Mouse (Mus musculus) CH12.LX (cell line): ENCODE data around the gene Fgfr2. TPM values are rescaled to one million over a fixed set of nuclear protein-coding genes. Genes with fewer than 3 reads are reported as not detected.

Experiments
- DNase-seq: peaks from one replicate; pipeline ENCODE4 v3.0.0-alpha.2; 2013; ENCODE audit errors: extremely low read depth
- H3K27ac ChIP-seq: 2 replicates; pipeline ENCODE4 v1.5.1; 2012; ENCODE audit warnings: low read depth, mild to moderate bottlenecking, control low read depth, moderate library complexity; ENCODE audit not compliant: insufficient read depth
- H3K27me3 ChIP-seq: replicated peaks from 2 replicates; pipeline ENCODE3; 2012; ENCODE audit warnings: inconsistent platforms
- H3K36me3 ChIP-seq, 2 experiments: replicated peaks in 1 of 2; 2 replicates each; pipeline versions ENCODE3 to v1.6.1; 2012; ENCODE audit warnings: inconsistent platforms in 1 of 2, low read length in 1 of 2, mild to moderate bottlenecking in 1 of 2, mixed read lengths in 1 of 2, moderate library complexity in 1 of 2; ENCODE audit not compliant: control insufficient read depth in 1 of 2, insufficient read depth in 1 of 2
- H3K4me1 ChIP-seq, 2 experiments: 2 replicates each; pipeline ENCODE4 v1.6.1; 2012; ENCODE audit warnings: inconsistent platforms in 1 of 2, moderate library complexity in 1 of 2; ENCODE audit not compliant: insufficient read depth in 2 of 2, control insufficient read depth in 1 of 2
- H3K4me2 ChIP-seq: 2 replicates; pipeline ENCODE4 v1.6.1; 2012; ENCODE audit warnings: low read depth, mild to moderate bottlenecking, control low read depth; ENCODE audit not compliant: poor library complexity, insufficient read depth, severe bottlenecking
- H3K4me3 ChIP-seq, 3 experiments: fragments of 150-350 bp in 1 of 3; sonication (generic) in 1 of 3; replicated peaks in 1 of 3; 2 replicates each; pipeline versions ENCODE3 to v1.5.1; 2011 to 2012; ENCODE audit warnings: low read depth in 2 of 3, low read length in 2 of 3, mild to moderate bottlenecking in 2 of 3, moderate library complexity in 2 of 3, control low read depth in 1 of 3, improper control_type of control experiment in 1 of 3, inconsistent platforms in 1 of 3, mixed read lengths in 1 of 3; ENCODE audit not compliant: poor library complexity in 1 of 3
- H3K79me2 ChIP-seq: replicated peaks from 2 replicates; pipeline ENCODE4 v1.6.1; 2012; ENCODE audit warnings: mild to moderate bottlenecking, moderate library complexity; ENCODE audit not compliant: control insufficient read depth, poor library complexity, insufficient read depth, severe bottlenecking; ENCODE audit errors: extremely low read depth
- H3K9ac ChIP-seq: 2 replicates; pipeline ENCODE4 v1.6.1; 2012; ENCODE audit warnings: low read depth, mild to moderate bottlenecking, control low read depth, moderate library complexity; ENCODE audit not compliant: insufficient read depth
- H3K9me3 ChIP-seq: replicated peaks from 2 replicates; pipeline ENCODE3; 2012; ENCODE audit warnings: low read length, inconsistent platforms, mixed read lengths
- BHLHE40 ChIP-seq: IDR thresholded peaks from 2 replicates; pipeline ENCODE4 v1.6.1; 2011; ENCODE audit warnings: mild to moderate bottlenecking, low read depth, low read length, improper control_type of control experiment
- CHD2 ChIP-seq: IDR thresholded peaks from 2 replicates; pipeline ENCODE4 v1.6.1; 2011; ENCODE audit warnings: low read length, improper control_type of control experiment
- CTCF ChIP-seq, 2 experiments: IDR thresholded peaks in 1 of 2; conservative IDR thresholded peaks in 1 of 2; 2 replicates each; pipeline ENCODE4 v1.5.1; 2011 to 2012; ENCODE audit warnings: low read depth in 2 of 2, low read length in 2 of 2, improper control_type of control experiment in 1 of 2, inconsistent platforms in 1 of 2, mild to moderate bottlenecking in 1 of 2, moderate library complexity in 1 of 2
- E2F4 ChIP-seq: IDR thresholded peaks from 2 replicates; pipeline ENCODE4 v1.6.1; 2011; ENCODE audit warnings: low read depth, low read length, improper control_type of control experiment; ENCODE audit not compliant: insufficient replicate concordance
- EP300 ChIP-seq: IDR thresholded peaks from 2 replicates; pipeline ENCODE4 v1.6.1; 2011; ENCODE audit warnings: low read length, improper control_type of control experiment
- ETS1 ChIP-seq: conservative IDR thresholded peaks from 2 replicates; pipeline ENCODE4 v1.6.1; 2012; ENCODE audit warnings: low read depth, mild to moderate bottlenecking, inconsistent platforms, low read length, improper control_type of control experiment, moderate library complexity
- GABPA ChIP-seq: IDR thresholded peaks from 2 replicates; pipeline ENCODE4 v1.6.1; 2012; ENCODE audit warnings: low read depth, low read length, improper control_type of control experiment, inconsistent platforms; ENCODE audit not compliant: insufficient replicate concordance
- HCFC1 ChIP-seq: IDR thresholded peaks from 2 replicates; pipeline ENCODE4 v1.6.1; 2012; ENCODE audit warnings: low read depth, mild to moderate bottlenecking, inconsistent platforms, low read length, improper control_type of control experiment
- IRF4 ChIP-seq: IDR thresholded peaks from 2 replicates; pipeline ENCODE4 v1.6.1; 2014; ENCODE audit warnings: low read depth, mild to moderate bottlenecking, inconsistent platforms, low read length, improper control_type of control experiment
- JUN ChIP-seq: IDR thresholded peaks from 2 replicates; pipeline ENCODE4 v1.6.1; 2011; ENCODE audit warnings: low read depth, mild to moderate bottlenecking, low read length, improper control_type of control experiment, moderate library complexity; ENCODE audit not compliant: insufficient read depth
- JUND ChIP-seq: conservative IDR thresholded peaks from 2 replicates; pipeline ENCODE4 v1.6.1; 2011; ENCODE audit warnings: low read depth, low read length, improper control_type of control experiment
- MAFK ChIP-seq: IDR thresholded peaks from 2 replicates; pipeline ENCODE4 v1.6.1; 2011; ENCODE audit warnings: low read length, improper control_type of control experiment; ENCODE audit not compliant: insufficient replicate concordance
- MAX ChIP-seq: IDR thresholded peaks from 2 replicates; pipeline ENCODE4 v1.6.1; 2011; ENCODE audit warnings: low read length, improper control_type of control experiment
- MEF2A ChIP-seq: IDR thresholded peaks from 2 replicates; pipeline ENCODE4 v1.6.1; 2014; ENCODE audit warnings: low read depth, mild to moderate bottlenecking, inconsistent platforms, low read length, improper control_type of control experiment, borderline replicate concordance
- MXI1 ChIP-seq: IDR thresholded peaks from 2 replicates; pipeline ENCODE4 v1.6.1; 2011; ENCODE audit warnings: mild to moderate bottlenecking, low read depth, low read length, improper control_type of control experiment
- MYC ChIP-seq: IDR thresholded peaks from 2 replicates; pipeline ENCODE4 v1.6.1; 2011; ENCODE audit warnings: low read depth, mild to moderate bottlenecking, improper control_type of control experiment, low read length
- NELFE ChIP-seq: IDR thresholded peaks from 2 replicates; pipeline ENCODE4 v1.6.1; 2011; ENCODE audit warnings: low read depth, low read length, improper control_type of control experiment
- NRF1 ChIP-seq: IDR thresholded peaks from 2 replicates; pipeline ENCODE4 v1.6.1; 2014; ENCODE audit warnings: low read depth, mild to moderate bottlenecking, inconsistent platforms, low read length, improper control_type of control experiment, moderate library complexity
- PAX5 ChIP-seq: IDR thresholded peaks from 2 replicates; pipeline ENCODE4 v1.6.1; 2012; ENCODE audit warnings: low read length, inconsistent platforms, mixed read lengths
- POLR2A ChIP-seq: IDR thresholded peaks from 2 replicates; pipeline ENCODE4 v1.6.1; 2011; ENCODE audit warnings: low read depth, mild to moderate bottlenecking, improper control_type of control experiment, low read length
- POLR2AphosphoS2 ChIP-seq: IDR thresholded peaks from 2 replicates; pipeline ENCODE4 v1.6.1; 2011; ENCODE audit warnings: low read depth, low read length, improper control_type of control experiment
- RCOR1 ChIP-seq: conservative IDR thresholded peaks from 2 replicates; pipeline ENCODE4 v1.6.1; 2012; ENCODE audit warnings: low read depth, mild to moderate bottlenecking, inconsistent platforms, low read length, improper control_type of control experiment
- SIN3A ChIP-seq: IDR thresholded peaks from 2 replicates; pipeline ENCODE4 v1.6.1; 2012; ENCODE audit warnings: low read length, improper control_type of control experiment, inconsistent platforms
- SMC3 ChIP-seq: IDR thresholded peaks from 2 replicates; pipeline ENCODE4 v1.6.1; 2011; ENCODE audit warnings: low read depth, low read length, improper control_type of control experiment
- TCF12 ChIP-seq: IDR thresholded peaks from 2 replicates; pipeline ENCODE4 v1.6.1; 2014; ENCODE audit warnings: low read depth, mild to moderate bottlenecking, inconsistent platforms, low read length, improper control_type of control experiment
- UBTF ChIP-seq: IDR thresholded peaks from 2 replicates; pipeline ENCODE4 v1.6.1; 2012; ENCODE audit warnings: low read depth, mild to moderate bottlenecking, inconsistent platforms, low read length, improper control_type of control experiment, moderate library complexity
- USF1 ChIP-seq: IDR thresholded peaks from 2 replicates; pipeline ENCODE4 v1.6.1; 2014; ENCODE audit warnings: low read depth, mild to moderate bottlenecking, inconsistent platforms, low read length, improper control_type of control experiment
- ZKSCAN1 ChIP-seq: IDR thresholded peaks from 2 replicates; pipeline ENCODE4 v1.6.1; 2012; ENCODE audit warnings: low read depth, inconsistent platforms, low read length, improper control_type of control experiment, borderline replicate concordance
- ZNF384 ChIP-seq: IDR thresholded peaks from 2 replicates; pipeline ENCODE4 v1.6.1; 2012; ENCODE audit warnings: low read depth, low read length, improper control_type of control experiment, inconsistent platforms
- dilution Hi-C: fragments of 300-500 bp; cut with MboI; formaldehyde crosslinking; loops from 2 replicates; pipeline ENCODE4 v1.14.3; 2020; ENCODE audit warnings: low sequenced_read_pairs; ENCODE audit not compliant: extremely low pct_unique_long_range_greater_than_20kb, extremely low pct_ligation_motif_present
- in situ Hi-C: fragments of 300-500 bp; cut with MboI; formaldehyde crosslinking; loops from 3 replicates; pipeline ENCODE4 v1.14.3; 2019; ENCODE audit warnings: low sequenced_read_pairs, low pct_ligation_motif_present, low pct_unique_long_range_greater_than_20kb, mixed read lengths
- polyA plus RNA-seq: library from polyadenylated mRNA; unstranded; fragments of >175 nt; gene quantifications from 2 replicates; pipeline ENCODE4 v1.2.1, GENCODE M21; 2012; ENCODE audit warnings: low read depth; ENCODE audit not compliant: insufficient read length
- total RNA-seq, 2 experiments: library from RNA; depleted of rRNA; stranded (reverse); fragments of 300-350 nt in 1 of 2; fragments of >200 nt in 1 of 2; gene quantifications; 2 replicates each; pipeline ENCODE4 v1.2.3; 2012 to 2014

The Fgfr2 gene
- total and polyA plus RNA-seq, 3 experiments, result not detected

DNA sequence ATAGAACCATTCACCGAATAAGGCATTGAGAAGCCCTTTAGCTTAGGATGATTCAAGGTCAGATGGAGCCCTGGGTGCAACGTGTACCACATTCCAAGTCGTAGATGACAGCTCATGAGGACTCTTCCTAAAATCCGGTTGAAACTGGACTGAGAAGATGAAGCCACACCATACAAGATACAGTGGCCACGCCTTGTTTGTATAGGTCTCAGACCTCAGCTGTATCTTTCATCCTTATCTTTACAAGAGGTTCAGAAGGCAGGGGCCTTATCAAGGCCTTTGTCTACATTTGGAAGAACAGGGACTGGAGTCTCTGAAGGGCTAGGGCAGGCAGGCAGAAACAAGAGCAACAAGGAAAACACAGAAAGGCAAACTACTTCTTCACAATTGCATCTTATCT lies 2974.2 kb downstream of the Fgfr2 start:
- in situ Hi-C loops, result no loop called here
- H3K27me3 ChIP-seq, result peaks cover 79% of the 10 kb centered on the region
- dilution Hi-C loops, result no loop called here
- H3K27ac ChIP-seq, result no peak overlapping the region
- no peak overlapping the region for H3K4me2 ChIP-seq
- no peak overlapping the region for H3K4me3 ChIP-seq
- no peaks in the 10 kb centered on the region for H3K9me3 ChIP-seq
- no peak for DNase-seq
- H3K9ac ChIP-seq, result no peak overlapping the region
- TF ChIP-seq RCOR1, result no peak
- TF ChIP-seq NRF1, result no peak
- TF ChIP-seq IRF4, result no peak
- no peak for TF ChIP-seq NELFE
- no peak for TF ChIP-seq ZNF384
- no peak for TF ChIP-seq E2F4
- no peak for TF ChIP-seq SMC3
- no peak for TF ChIP-seq JUND
- no peak for TF ChIP-seq MAFK
- no peak for TF ChIP-seq POLR2AphosphoS2
- TF ChIP-seq EP300, result no peak
- no peak for TF ChIP-seq CTCF (conservative IDR thresholded peaks at IDR 0.05 in 1 of 2, IDR thresholded peaks at IDR 0.05 in 1 of 2; ENCODE audit: low read depth in 2 of 2, low read length in 2 of 2)
- no peak for TF ChIP-seq PAX5
- no peak for TF ChIP-seq MYC
- no peak for TF ChIP-seq POLR2A
- TF ChIP-seq SIN3A, result no peak
- TF ChIP-seq HCFC1, result no peak
- no peak for TF ChIP-seq GABPA
- no peaks in the 10 kb centered on the region for H3K4me1 ChIP-seq
- H3K36me3 ChIP-seq, result no peaks in the 10 kb centered on the region
- H3K79me2 ChIP-seq, result no peaks in the 10 kb centered on the region

DNA sequence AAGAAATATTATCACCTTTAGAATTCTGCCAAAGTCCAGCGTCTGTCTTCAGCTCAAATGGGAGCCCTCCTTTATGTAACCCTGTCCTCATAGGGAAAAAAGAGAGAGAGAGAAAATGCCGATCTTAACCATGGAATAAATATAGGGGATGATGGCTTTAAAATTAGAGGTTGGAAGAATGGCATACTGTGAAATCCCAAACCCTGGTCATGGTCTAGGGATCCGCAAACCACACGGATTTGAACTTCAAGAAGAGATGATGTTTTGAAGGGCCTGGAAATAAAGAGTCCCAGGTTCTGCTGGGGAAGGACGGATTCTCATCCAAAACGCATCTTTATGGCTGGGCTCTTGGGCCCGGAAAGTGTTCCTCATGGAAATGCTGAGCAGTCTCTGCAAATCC lies 2975.9 kb downstream of the Fgfr2 start:
- H3K9ac ChIP-seq, result no peak overlapping the region
- DNase-seq, result no peak
- dilution Hi-C loops, result no loop called here
- peaks cover 77% of the 10 kb centered on the region for H3K27me3 ChIP-seq
- H3K27ac ChIP-seq, result no peak overlapping the region
- no peak overlapping the region for H3K4me2 ChIP-seq
- TF ChIP-seq BHLHE40, result no peak
- no peak for TF ChIP-seq UBTF
- TF ChIP-seq MAX, result no peak
- TF ChIP-seq TCF12, result no peak
- TF ChIP-seq HCFC1, result no peak
- no peak for TF ChIP-seq JUN
- no peak for TF ChIP-seq JUND
- no peak for TF ChIP-seq MEF2A
- no peak for TF ChIP-seq ZKSCAN1
- no peak for TF ChIP-seq ETS1
- TF ChIP-seq CHD2, result no peak
- TF ChIP-seq MXI1, result no peak
- TF ChIP-seq NRF1, result no peak
- TF ChIP-seq IRF4, result no peak
- no peak for TF ChIP-seq MAFK
- no peak for TF ChIP-seq USF1
- no peak overlapping the region for H3K4me3 ChIP-seq
- in situ Hi-C loops, result no loop called here
- no peaks in the 10 kb centered on the region for H3K36me3 ChIP-seq
- no peaks in the 10 kb centered on the region for H3K9me3 ChIP-seq
- no peaks in the 10 kb centered on the region for H3K79me2 ChIP-seq
- H3K4me1 ChIP-seq, result no peaks in the 10 kb centered on the region
